Mouse (Mus musculus): ENCODE data around the gene Ifitm6.
A peak's percentile ranks its signal among the peaks of the same experiment; 100 is the strongest.
"Not testable (repeated sequence)": the region's sequence is repeated elsewhere in the genome, so short reads cannot be mapped to it uniquely, and the experiment has no call there.

Ifitm6 gene

GRCm38 (mm10) chr7:141040867-141041606 lies 23.3 kb upstream of the Ifitm6 start:
- DNase-seq: no peak

GRCm38 (mm10) chr7:141039386-141040107 lies 21.8 kb upstream of the Ifitm6 start:
- no peak for DNase-seq

GRCm38 (mm10) chr7:141038090-141039032 lies 20.6 kb upstream of the Ifitm6 start:
- DNase-seq: no peak

- DNase-seq: not testable (repeated sequence)
These were observed 18.9 kb upstream of the Ifitm6 start for GRCm38 (mm10) chr7:141036624-141037023.

GRCm38 (mm10) chr7:141032458-141033167 lies 14.9 kb upstream of the Ifitm6 start:
- no peak for DNase-seq

- no peak for DNase-seq
These were observed 12.7 kb upstream of the Ifitm6 start for GRCm38 (mm10) chr7:141030390-141030789.

GRCm38 (mm10) chr7:141028831-141029230 lies 11.1 kb upstream of the Ifitm6 start, which contains the start of gene Gm17387:
Gene Gm17387 (plus strand): TSS chr7:141029131.
- no peak for DNase-seq

- no peak for DNase-seq
These were observed 9.0 kb upstream of the Ifitm6 start for GRCm38 (mm10) chr7:141026740-141027098.

- no peak for DNase-seq
These were observed 8.5 kb upstream of the Ifitm6 start for GRCm38 (mm10) chr7:141026097-141026739.

GRCm38 (mm10) chr7:141024865-141025838 lies 7.4 kb upstream of the Ifitm6 start:
- DNase-seq: no peak

GRCm38 (mm10) chr7:141021489-141022449 lies 4.0 kb upstream of the Ifitm6 start:
- no peak for DNase-seq

- no peak for DNase-seq
These were observed 1.3 kb upstream of the Ifitm6 start for GRCm38 (mm10) chr7:141019028-141019427.

- no peak for DNase-seq
These were observed 722 bp downstream of the Ifitm6 start for GRCm38 (mm10) chr7:141016707-141017697.

- no peak for DNase-seq
These were observed 6.4 kb downstream of the Ifitm6 start for GRCm38 (mm10) chr7:141011238-141011770.

GRCm38 (mm10) chr7:141010593-141010992 lies 7.1 kb downstream of the Ifitm6 start, which contains the start of gene Ifitm3:
Gene Ifitm3 (minus strand): TSS chr7:141010770.
- no peak for DNase-seq

GRCm38 (mm10) chr7:141009665-141010064 lies 8.1 kb downstream of the Ifitm6 start:
- DNase-seq: no peak

GRCm38 (mm10) chr7:141008938-141009660 lies 8.6 kb downstream of the Ifitm6 start:
- peak; percentile 49 to 79 for DNase-seq

Measured in cerebellum, postnatal 25 days (tissue).